Mouse (Mus musculus): ENCODE measurements around the gene Gdpd3. TPM values are rescaled to one million over a fixed set of nuclear protein-coding genes. Genes with fewer than 3 reads are reported as not detected.

Gene Gdpd3
- polyA plus RNA-seq, 1 experiment from 2014 or later: 0.96 TPM

GRCm38 (mm10) chr7:126786142-126786541 is 20.0 kb downstream of the Gdpd3 start:
- Histone ChIP-seq H3K4me2 (no peak overlapping the region), H3K36me3 (ENCODE audit: control insufficient read depth, insufficient read depth, low read length) (peaks cover 52% of the 10 kb centered on the region), H3K27me3 (replicated peaks; ENCODE audit: control insufficient read depth, insufficient read depth, low read length) (no peaks in the 10 kb centered on the region), H3K9me3 (ENCODE audit: control insufficient read depth, low read length) (no peaks in the 10 kb centered on the region), H3K4me3 (ENCODE audit: low read depth, low read length) (no peak overlapping the region), H3K27ac (ENCODE audit: low read depth, low read length) (no peak overlapping the region), H3K4me1 (replicated peaks; ENCODE audit: control insufficient read depth, insufficient read depth, low read length) (peaks cover 21% of the 10 kb centered on the region), H3K9ac (ENCODE audit: low read depth, low read length) (no peak overlapping the region)
- DNase-seq (ENCODE audit: low spot score) (no peak), ATAC-seq (replicated peaks; ENCODE audit: low FRiP score) (no peak)
- WGBS: 90% methylated on average over 14 of the region's 14 CpGs

- peaks cover 53% of the 10 kb centered on the region for H3K36me3 ChIP-seq (ENCODE audit: control insufficient read depth, insufficient read depth, low read length)
- no peaks in the 10 kb centered on the region for H3K9me3 ChIP-seq (ENCODE audit: control insufficient read depth, low read length)
- no peak overlapping the region for H3K27ac ChIP-seq (ENCODE audit: low read depth, low read length)
- H3K4me2 ChIP-seq: no peak overlapping the region
- no peak overlapping the region for H3K4me3 ChIP-seq (ENCODE audit: low read depth, low read length)
- no peaks in the 10 kb centered on the region for H3K27me3 ChIP-seq (replicated peaks; ENCODE audit: control insufficient read depth, insufficient read depth, low read length)
- 85% methylated on average over 4 of the region's 4 CpGs for WGBS
- peaks cover 23% of the 10 kb centered on the region for H3K4me1 ChIP-seq (replicated peaks; ENCODE audit: control insufficient read depth, insufficient read depth, low read length)
- DNase-seq (ENCODE audit: low spot score) (no peak), ATAC-seq (replicated peaks; ENCODE audit: low FRiP score) (no peak)
- H3K9ac ChIP-seq (ENCODE audit: low read depth, low read length): no peak overlapping the region
Measured at GRCm38 (mm10) chr7:126789141-126789540, 23.0 kb downstream of the Gdpd3 start.

- peak within 1 kb of the TSS; percentile 96 for H3K9ac ChIP-seq (ENCODE audit: low read depth, low read length)
- WGBS: under 1% methylated on average over 79 of the region's 83 CpGs
Measured at GRCm38 (mm10) chr7:126791851-126792720, 26.0 kb downstream of the Gdpd3 start, which contains the start of gene Ppp4c. Ppp4c (minus strand) TSS chr7:126792496.

GRCm38 (mm10) chr7:126792721-126793443 is 26.7 kb downstream of the Gdpd3 start:
- Histone ChIP-seq H3K27ac (ENCODE audit: low read depth, low read length) (peak overlapping the region; percentile 96), H3K36me3 (ENCODE audit: control insufficient read depth, insufficient read depth, low read length) (peaks cover 52% of the 10 kb centered on the region), H3K9ac (ENCODE audit: low read depth, low read length) (peak overlapping the region; percentile 96), H3K27me3 (replicated peaks; ENCODE audit: control insufficient read depth, insufficient read depth, low read length) (no peaks in the 10 kb centered on the region), H3K4me2 (peak overlapping the region; percentile 73), H3K4me1 (replicated peaks; ENCODE audit: control insufficient read depth, insufficient read depth, low read length) (peaks cover 55% of the 10 kb centered on the region), H3K9me3 (ENCODE audit: control insufficient read depth, low read length) (no peaks in the 10 kb centered on the region), H3K4me3 (ENCODE audit: low read depth, low read length) (peak overlapping the region; percentile 97)
- DNase-seq (ENCODE audit: low spot score) (no peak), ATAC-seq (replicated peaks; ENCODE audit: low FRiP score) (no peak)
- WGBS: 20% methylated on average over 11 of the region's 11 CpGs

More at GRCm38 (mm10) chr7:126791851-126792720, 26.0 kb downstream of the Gdpd3 start, which contains the start of gene Ppp4c:
- Histone ChIP-seq H3K27me3 (replicated peaks; ENCODE audit: control insufficient read depth, insufficient read depth, low read length) (no peaks in the 10 kb centered on the region), H3K4me2 (peak within 1 kb of the TSS; percentile 73), H3K4me3 (ENCODE audit: low read depth, low read length) (peak within 1 kb of the TSS; percentile 97), H3K9me3 (ENCODE audit: control insufficient read depth, low read length) (no peaks in the 10 kb centered on the region), H3K4me1 (replicated peaks; ENCODE audit: control insufficient read depth, insufficient read depth, low read length) (peaks cover 48% of the 10 kb centered on the region), H3K36me3 (ENCODE audit: control insufficient read depth, insufficient read depth, low read length) (peaks cover 53% of the 10 kb centered on the region), H3K27ac (ENCODE audit: low read depth, low read length) (peak within 1 kb of the TSS; percentile 96)
- ATAC-seq (replicated peaks; ENCODE audit: low FRiP score) (peak; percentile 89), DNase-seq (ENCODE audit: low spot score) (peak; percentile 98)

DNA sequence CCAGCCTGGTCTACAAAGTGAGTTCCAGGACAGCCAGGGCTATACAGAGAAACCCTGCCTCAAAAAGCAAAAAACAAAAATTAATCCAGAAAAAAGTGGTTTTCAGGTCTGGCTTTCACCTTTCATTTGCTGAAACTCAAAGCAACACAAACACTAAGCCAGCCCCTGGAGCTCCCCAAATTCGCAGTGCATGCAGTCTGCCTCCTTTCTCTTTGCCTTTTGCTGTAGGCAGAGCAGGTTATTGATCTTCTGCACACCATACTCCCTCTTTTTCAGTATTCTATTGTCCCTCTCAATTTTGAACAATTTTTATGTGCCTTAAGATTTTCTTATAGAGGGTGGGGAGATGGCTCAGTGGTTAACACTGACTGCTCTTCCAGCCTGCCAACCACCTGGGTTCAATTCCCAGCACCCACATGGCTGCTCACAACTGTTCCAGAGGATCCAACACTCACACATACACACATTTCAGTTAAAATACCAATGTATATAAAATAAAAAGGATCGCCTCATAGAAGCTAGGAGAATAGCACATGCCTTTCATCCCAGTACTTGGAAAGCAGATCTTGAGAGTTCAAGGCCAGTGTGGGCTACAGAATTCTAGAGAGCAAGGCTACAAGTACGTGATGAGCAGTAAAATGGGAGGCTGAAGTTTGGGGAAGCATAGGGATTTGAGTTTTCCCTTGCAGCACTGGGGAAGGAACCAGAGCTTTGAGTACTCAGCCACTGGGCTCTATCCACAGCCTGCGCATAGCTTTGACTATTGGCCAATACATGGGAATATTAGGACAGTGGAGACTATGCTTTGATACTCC is 27.5 kb downstream of the Gdpd3 start:
- Histone ChIP-seq H3K4me2 (peak overlapping the region; percentile 73; the same call in 1 of the 2 replicates), H3K27ac (ENCODE audit: low read depth, low read length) (peak overlapping the region; percentile 96), H3K9ac (ENCODE audit: low read depth, low read length) (0 out of 2 replicates have a peak overlapping the region, but pooled peaks have one; percentile 34), H3K9me3 (ENCODE audit: control insufficient read depth, low read length) (no peaks in the 10 kb centered on the region), H3K4me1 (replicated peaks; ENCODE audit: control insufficient read depth, insufficient read depth, low read length) (peaks cover 55% of the 10 kb centered on the region), H3K27me3 (replicated peaks; ENCODE audit: control insufficient read depth, insufficient read depth, low read length) (no peaks in the 10 kb centered on the region), H3K36me3 (ENCODE audit: control insufficient read depth, insufficient read depth, low read length) (peaks cover 44% of the 10 kb centered on the region), H3K4me3 (ENCODE audit: low read depth, low read length) (no peak overlapping the region)
- no peak for DNase-seq (ENCODE audit: low spot score)
- WGBS: 78% methylated on average over 4 of the region's 4 CpGs
- no peak for ATAC-seq (replicated peaks; ENCODE audit: low FRiP score)

GRCm38 (mm10) chr7:126794271-126794605 is 28.1 kb downstream of the Gdpd3 start:
- ATAC-seq (replicated peaks; ENCODE audit: low FRiP score) (no peak), DNase-seq (ENCODE audit: low spot score) (no peak)
- peak overlapping the region; percentile 38; the same call in 1 of the 2 replicates for H3K27ac ChIP-seq (ENCODE audit: low read depth, low read length)
- no peaks in the 10 kb centered on the region for H3K9me3 ChIP-seq (ENCODE audit: control insufficient read depth, low read length)
- H3K4me2 ChIP-seq: 0 out of 2 replicates have a peak overlapping the region, but pooled peaks have one; percentile 21
- no peaks in the 10 kb centered on the region for H3K27me3 ChIP-seq (replicated peaks; ENCODE audit: control insufficient read depth, insufficient read depth, low read length)
- H3K4me1 ChIP-seq (replicated peaks; ENCODE audit: control insufficient read depth, insufficient read depth, low read length): peaks cover 55% of the 10 kb centered on the region
- H3K36me3 ChIP-seq (ENCODE audit: control insufficient read depth, insufficient read depth, low read length): peaks cover 41% of the 10 kb centered on the region
- H3K4me3 ChIP-seq (ENCODE audit: low read depth, low read length): no peak overlapping the region
- 54% methylated on average over 4 of the region's 4 CpGs for WGBS
- 0 out of 2 replicates have a peak overlapping the region, but pooled peaks have one; percentile 34 for H3K9ac ChIP-seq (ENCODE audit: low read depth, low read length)

DNA sequence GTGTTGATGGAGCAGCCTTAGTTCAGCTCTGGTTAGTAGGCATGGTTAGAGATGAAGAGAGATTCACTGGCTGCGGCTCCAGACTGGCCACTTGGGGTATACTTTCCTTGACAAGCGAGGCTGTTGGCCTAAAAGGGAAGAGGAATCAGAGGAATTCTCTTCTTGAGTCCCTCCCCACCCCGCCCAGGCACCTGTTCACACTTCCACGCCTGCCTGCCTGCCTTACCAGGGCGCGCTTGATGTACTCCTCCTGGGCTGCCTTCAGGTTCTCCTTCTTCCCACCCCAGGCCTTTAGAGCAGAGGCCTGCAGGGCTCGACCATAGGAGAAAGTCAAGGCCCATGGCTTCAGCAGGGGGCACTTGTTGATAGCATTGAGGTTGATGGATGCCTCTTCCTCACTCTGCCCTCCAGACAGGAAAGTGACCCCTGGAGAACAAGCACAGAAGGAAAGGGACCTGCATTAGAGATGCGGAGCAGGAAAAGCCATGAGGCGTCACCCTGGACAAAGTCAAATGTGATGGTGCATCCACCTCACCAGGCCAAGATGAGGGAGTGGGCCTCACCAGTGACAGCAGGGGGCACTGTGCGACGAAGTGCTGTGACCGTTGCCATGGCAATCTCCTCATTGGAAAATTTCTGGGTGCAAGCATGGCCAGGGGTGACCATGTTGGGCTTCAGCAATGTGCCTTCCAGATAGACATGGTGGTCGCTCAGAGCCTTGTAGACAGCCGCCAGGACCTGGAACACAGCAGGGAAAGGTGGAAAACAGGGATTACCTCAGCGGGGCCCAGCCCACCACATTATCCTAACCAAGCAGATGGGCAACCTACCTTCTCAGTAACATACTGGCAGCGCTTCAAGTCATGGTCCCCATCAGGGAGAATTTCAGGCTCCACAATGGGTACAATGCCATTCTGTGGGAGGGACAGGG is 29.5 kb downstream of the Gdpd3 start:
- DNase-seq (ENCODE audit: low spot score) (no peak), ATAC-seq (replicated peaks; ENCODE audit: low FRiP score) (no peak)
- peaks cover 53% of the 10 kb centered on the region for H3K4me1 ChIP-seq (replicated peaks; ENCODE audit: control insufficient read depth, insufficient read depth, low read length)
- peaks cover 30% of the 10 kb centered on the region for H3K36me3 ChIP-seq (ENCODE audit: control insufficient read depth, insufficient read depth, low read length)
- H3K27me3 ChIP-seq (replicated peaks; ENCODE audit: control insufficient read depth, insufficient read depth, low read length): no peaks in the 10 kb centered on the region
- H3K9ac ChIP-seq (ENCODE audit: low read depth, low read length): no peak overlapping the region
- H3K4me2 ChIP-seq: peak overlapping the region; percentile 82
- 88% methylated on average over 16 of the region's 16 CpGs for WGBS
- H3K4me3 ChIP-seq (ENCODE audit: low read depth, low read length): peak overlapping the region; percentile 97
- H3K9me3 ChIP-seq (ENCODE audit: control insufficient read depth, low read length): no peaks in the 10 kb centered on the region
- peak overlapping the region; percentile 98 for H3K27ac ChIP-seq (ENCODE audit: low read depth, low read length)
